Mouse (Mus musculus) olfactory bulb, adult 2 months (tissue): ENCODE measurements around the gene Thap4. TPM values are rescaled to one million over a fixed set of nuclear protein-coding genes. Genes with fewer than 3 reads are reported as not detected.
"Not testable (repeated sequence)": the region's sequence is repeated elsewhere in the genome, so short reads cannot be mapped to it uniquely, and the experiment has no call there.

ENCODE experiments used
- H3K27ac ChIP-seq: fragments of 200-500 bp; 2 replicates; pipeline ENCODE4 v1.5.1; 2012; ENCODE audit warnings: low read depth, low read length; ENCODE audit not compliant: insufficient read depth
- H3K4me1 ChIP-seq: fragments of 200-500 bp; 2 replicates; pipeline ENCODE4 v1.6.1; 2012; ENCODE audit warnings: low read length; ENCODE audit not compliant: control insufficient read depth, insufficient read depth
- H3K4me3 ChIP-seq: fragments of 200-500 bp; 2 replicates; pipeline ENCODE4 v1.5.1; 2012; ENCODE audit warnings: mild to moderate bottlenecking, low read depth, low read length, moderate library complexity; ENCODE audit not compliant: insufficient read depth
- CTCF ChIP-seq: fragments of 200-500 bp; IDR thresholded peaks from 2 replicates; pipeline ENCODE4 v1.5.1; 2012; ENCODE audit warnings: low read depth, mild to moderate bottlenecking, low read length, moderate library complexity; ENCODE audit not compliant: insufficient read depth
- POLR2A ChIP-seq: fragments of 200-500 bp; IDR thresholded peaks from 2 replicates; pipeline ENCODE4 v1.6.1; 2012; ENCODE audit warnings: mild to moderate bottlenecking, low read depth, low read length, moderate library complexity; ENCODE audit not compliant: insufficient read depth
- WGBS: fragments of 180-500 bp; shearing (Covaris S2); methylation state at CpG from one replicate; pipeline ENCODE4 v1.1.7; 2018; 5-methylcytosine and 5-hydroxymethylcytosine counted together
- polyA plus RNA-seq: library from polyadenylated mRNA; stranded (reverse); fragments of >200 nt; gene quantifications from 2 replicates; pipeline ENCODE4 v1.2.4, GENCODE M21; 2012; ENCODE audit warnings: low replicate concordance; ENCODE audit not compliant: missing spikeins, insufficient read depth, insufficient read length

Gene Thap4
- polyA plus RNA-seq, 1 experiment: not detected

DNA sequence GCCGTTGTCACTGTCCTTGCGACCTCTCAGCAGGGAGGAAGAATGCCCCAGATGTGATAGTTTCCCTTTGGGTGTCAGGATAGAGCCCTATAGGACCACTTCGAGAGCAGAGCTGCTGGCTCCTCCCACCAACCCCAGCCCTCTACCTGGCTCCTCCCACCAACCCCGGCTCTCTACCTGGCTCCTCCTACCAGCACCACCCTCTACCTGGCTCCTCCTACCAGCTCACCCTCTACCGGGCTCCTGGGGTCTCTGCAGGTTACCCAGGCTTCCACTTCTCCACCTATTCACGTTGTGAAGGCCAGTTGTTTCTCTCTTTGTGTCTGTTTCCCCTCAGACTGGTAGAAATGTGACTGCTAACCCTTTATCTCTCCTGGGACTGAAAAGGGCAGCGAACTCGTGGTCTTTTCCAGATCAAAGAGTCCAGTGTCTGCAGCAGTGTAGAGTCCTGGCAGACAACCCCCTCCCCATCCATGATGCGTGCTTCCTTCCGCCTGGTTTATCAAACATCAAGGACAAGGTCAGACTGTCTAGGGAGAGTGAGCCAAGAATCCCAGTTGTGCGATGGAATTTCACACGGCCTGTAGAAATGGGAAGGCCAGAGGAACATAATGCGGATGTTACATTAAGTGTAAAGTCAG, 86.8 kb downstream of the Thap4 start:
- no peak overlapping the region for H3K27ac ChIP-seq
- H3K4me3 ChIP-seq: no peak overlapping the region
- WGBS: 48% methylated on average over 13 of the region's 13 CpGs
- no peak for TF ChIP-seq CTCF
- TF ChIP-seq POLR2A: no peak
- H3K4me1 ChIP-seq: peaks cover 8% of the 10 kb centered on the region

DNA sequence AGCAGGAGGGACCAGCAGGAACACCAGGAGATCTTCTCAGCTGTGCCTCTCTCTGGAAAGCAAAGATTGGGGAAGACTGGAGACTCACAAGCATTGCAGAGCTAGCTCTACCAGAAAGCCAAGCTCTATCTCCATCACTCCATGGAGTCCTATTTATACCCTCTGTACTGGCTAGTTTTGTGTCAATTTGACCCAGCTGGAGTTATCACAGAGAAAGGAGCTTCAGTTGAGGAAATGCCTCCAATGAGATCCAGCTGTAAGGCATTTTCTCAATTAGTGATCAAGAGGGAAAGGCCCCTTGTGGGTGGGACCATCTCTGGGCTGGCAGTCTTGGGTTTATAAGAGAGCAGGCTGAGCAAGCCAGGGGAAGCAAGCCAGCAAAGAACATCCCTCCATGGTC, 96.1 kb downstream of the Thap4 start, which contains the start of gene Stk25:
TSS of gene Stk25 (minus strand) at position 101 of the 400 bp plus-strand sequence.
- peak within 1 kb of the TSS; percentile 13; the same call in 1 of the 2 replicates for H3K27ac ChIP-seq
- H3K4me3 ChIP-seq, H3K4me1 ChIP-seq: not testable (repeated sequence)

DNA sequence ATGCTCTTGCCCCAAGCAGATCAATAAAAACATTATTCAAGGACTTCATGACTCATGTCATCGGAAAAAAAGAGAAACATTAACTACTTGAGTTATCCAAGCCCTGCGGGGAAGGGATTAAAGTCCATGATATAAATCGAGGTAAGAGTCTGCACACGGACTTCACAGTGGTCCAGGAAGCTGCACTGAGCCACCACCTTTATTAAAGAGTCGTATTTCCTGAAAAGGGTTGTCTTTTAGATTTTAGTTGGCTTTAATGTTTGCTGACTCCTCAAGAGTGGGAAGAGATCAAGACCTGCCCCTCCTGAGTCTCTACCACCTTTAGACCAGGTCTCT, 97.7 kb downstream of the Thap4 start:
- Histone ChIP-seq H3K27ac (no peak overlapping the region), H3K4me3 (no peak overlapping the region), H3K4me1 (no peaks in the 10 kb centered on the region)
- no peak for TF ChIP-seq CTCF
- no peak for TF ChIP-seq POLR2A
- 90% methylated on average over 5 of the region's 5 CpGs for WGBS

DNA sequence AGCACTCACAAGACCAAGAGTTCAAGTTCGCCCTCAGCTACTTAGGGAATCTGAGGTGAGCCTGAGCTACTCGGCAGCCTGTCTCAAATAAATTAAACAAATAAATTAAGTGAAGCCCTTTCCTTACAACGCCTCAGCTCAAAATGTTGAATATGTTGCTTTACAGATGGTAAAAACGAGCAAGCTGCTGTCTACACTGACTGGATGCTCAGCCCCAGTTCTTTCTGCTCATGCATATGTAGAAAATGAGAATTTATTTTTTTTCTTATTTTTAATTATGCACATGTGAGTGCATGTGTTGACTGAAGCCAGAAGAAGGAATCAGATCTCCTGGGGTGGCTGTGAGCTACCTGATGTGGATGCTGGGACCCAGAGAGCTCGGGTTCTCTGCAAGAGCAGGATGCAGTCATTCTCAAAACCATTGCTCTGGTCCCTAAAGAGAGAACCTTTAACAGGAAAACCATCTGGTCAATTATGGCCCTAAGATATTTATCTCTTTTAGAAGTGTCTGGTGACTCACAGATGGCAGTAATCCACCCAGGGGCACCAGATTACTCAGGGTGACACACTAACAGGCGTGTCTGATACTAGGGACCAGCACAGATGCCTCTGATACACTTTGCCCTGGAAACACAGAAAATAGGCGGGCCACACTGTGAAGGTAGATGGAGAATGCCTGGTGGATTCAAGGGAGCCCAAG, 98.2 kb downstream of the Thap4 start:
- H3K4me1 ChIP-seq: no peaks in the 10 kb centered on the region
- TF ChIP-seq POLR2A: no peak
- no peak for TF ChIP-seq CTCF
- WGBS: 82% methylated on average over 7 of the region's 7 CpGs
- no peak overlapping the region for H3K4me3 ChIP-seq
- H3K27ac ChIP-seq: no peak overlapping the region

DNA sequence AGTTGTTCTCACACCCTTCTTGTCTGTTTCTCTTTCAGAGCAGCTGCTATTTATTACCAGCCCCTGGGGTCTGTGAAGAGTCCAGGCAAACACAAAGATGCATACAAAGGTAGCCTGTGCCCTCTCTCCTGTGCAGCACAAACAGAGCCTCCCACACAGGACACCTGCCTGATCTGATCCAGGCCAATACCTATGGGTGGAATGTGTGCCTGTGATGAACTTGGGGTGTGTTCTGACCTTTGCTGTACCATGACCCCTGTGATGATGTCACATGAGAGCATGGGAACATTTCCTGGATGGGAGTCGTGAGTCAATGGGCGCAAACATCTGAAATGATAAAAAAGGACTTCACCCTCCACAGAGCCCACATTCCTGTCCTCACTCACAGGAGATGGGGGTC, 99.9 kb downstream of the Thap4 start:
- WGBS: 75% methylated on average over 2 of the region's 2 CpGs
- TF ChIP-seq POLR2A (no peak), CTCF (no peak)
- H3K4me1 ChIP-seq: no peaks in the 10 kb centered on the region
- no peak overlapping the region for H3K4me3 ChIP-seq
- H3K27ac ChIP-seq: no peak overlapping the region

DNA sequence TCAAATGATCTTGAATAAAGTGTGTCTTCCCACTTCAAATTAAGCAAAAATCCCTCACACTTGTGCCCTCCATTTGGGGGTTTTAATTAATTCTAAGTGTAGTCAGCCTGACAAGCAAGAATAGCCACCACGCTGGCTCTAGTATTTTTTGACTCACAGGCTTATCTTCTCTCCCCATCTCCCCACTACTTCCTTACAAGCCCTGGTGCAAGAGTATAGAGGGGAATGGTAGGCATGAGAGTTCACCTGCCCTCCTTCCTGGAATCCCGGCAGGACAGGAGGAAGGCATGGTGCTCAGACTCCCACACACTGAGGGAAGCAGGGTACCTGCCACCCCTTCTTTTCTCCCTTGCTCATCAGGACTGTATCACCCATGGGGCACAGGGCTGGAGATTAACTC, 100.4 kb downstream of the Thap4 start:
- no peak overlapping the region for H3K27ac ChIP-seq
- no peak overlapping the region for H3K4me3 ChIP-seq
- WGBS: 64% methylated on average over 2 of the region's 2 CpGs
- TF ChIP-seq CTCF (no peak), POLR2A (no peak)
- H3K4me1 ChIP-seq: no peaks in the 10 kb centered on the region

Other genes with a start within 250 kb of the Thap4 start
- not detected in 2 replicates for gene Farp2, start 242.8 kb downstream of the Thap4 start, polyA plus RNA-seq
- gene Stk25, start 96.2 kb downstream of the Thap4 start, polyA plus RNA-seq: not detected in 2 replicates
- not detected in 2 replicates for gene Bok, start 69.2 kb downstream of the Thap4 start, polyA plus RNA-seq
- not detected in 2 replicates for gene Atg4b, start 3.4 kb downstream of the Thap4 start, polyA plus RNA-seq
- not detected in 2 replicates for gene Dtymk, start 47.1 kb upstream of the Thap4 start, polyA plus RNA-seq
- not detected in 2 replicates for gene Ing5, start 49.1 kb upstream of the Thap4 start, polyA plus RNA-seq
- gene D2hgdh, start 70.0 kb upstream of the Thap4 start, polyA plus RNA-seq: not detected in 2 replicates
- gene Gal3st2, start 106.4 kb upstream of the Thap4 start, polyA plus RNA-seq: not detected in 2 replicates
- gene Gal3st2b, start 163.4 kb upstream of the Thap4 start, polyA plus RNA-seq: not detected in 2 replicates
- gene Gal3st2c, start 235.6 kb upstream of the Thap4 start, polyA plus RNA-seq: not detected in 2 replicates